ENCODE assay signal across 11 mouse cellular contexts in the genomic region with DNA sequence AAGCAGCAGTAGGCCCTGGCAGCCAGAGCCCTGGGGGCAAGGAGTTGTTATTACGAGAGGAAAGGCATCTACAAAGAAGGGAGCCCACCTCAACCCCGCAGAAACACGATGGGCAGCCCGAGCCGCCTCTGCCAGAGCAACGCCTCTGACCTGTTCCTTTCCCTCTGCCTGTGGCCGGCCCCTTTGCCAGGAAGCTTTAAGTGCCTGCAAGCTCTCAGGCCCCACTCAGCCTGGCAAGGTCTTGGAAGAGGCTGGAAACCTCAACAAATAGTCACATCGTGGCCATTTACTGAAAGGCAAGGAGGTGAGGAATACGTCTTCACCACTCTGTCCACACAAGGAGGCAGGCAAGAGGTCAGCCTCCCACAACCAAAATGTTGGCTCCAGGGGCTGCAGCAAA. TPM values are rescaled to one million over a fixed set of nuclear protein-coding genes. Genes with fewer than 3 reads are reported as not detected.
DNase-seq lines count a peak whose midpoint lies in the region; ATAC-seq and TF ChIP-seq lines count a peak whose summit lies in the region.
"Had no signal": no experiment of that assay in that cellular context is flagged by ENCODE, and none has a peak within 500 bp of the region (broad histone marks: within the 10 kb centered on the region; RNA-seq: fewer than 3 reads in every experiment).

No protein-coding gene starts in this region.

- ATAC-seq in intestine, embryonic 16.5 days, result no peak
- ATAC-seq in intestine, postnatal 0 days, result no peak
- ATAC-seq in embryonic facial prominence, embryonic 14.5 days (ENCODE audit: low read depth), result no peak
- ATAC-seq in hindbrain, postnatal 0 days, result no peak
- ATAC-seq in midbrain, embryonic 15.5 days (replicated peaks), result no peak
- ATAC-seq: Patski had no signal

- no peak overlapping the region for H3K4me3 ChIP-seq in intestine, embryonic 16.5 days (ENCODE audit: low read length)
- no peak overlapping the region for H3K4me3 ChIP-seq in intestine, postnatal 0 days (ENCODE audit: low read depth, low read length)
- H3K4me3 ChIP-seq in embryonic facial prominence, embryonic 14.5 days (ENCODE audit: low read depth, low read length), result no peak overlapping the region
- no peak overlapping the region for H3K4me3 ChIP-seq in hindbrain, postnatal 0 days (ENCODE audit: low read length)
- H3K4me3 ChIP-seq in midbrain, embryonic 15.5 days, result no peak overlapping the region
- H3K4me3 ChIP-seq: myocyte had no signal

- H3K9me3 ChIP-seq in intestine, embryonic 16.5 days (ENCODE audit: control insufficient read depth, low read length), result no peaks in the 10 kb centered on the region
- no peaks in the 10 kb centered on the region for H3K9me3 ChIP-seq in intestine, postnatal 0 days (ENCODE audit: control insufficient read depth)
- H3K9me3 ChIP-seq in embryonic facial prominence, embryonic 14.5 days (ENCODE audit: control insufficient read depth, low read length), result no peaks in the 10 kb centered on the region
- no peaks in the 10 kb centered on the region for H3K9me3 ChIP-seq in hindbrain, postnatal 0 days (ENCODE audit: low read length)
- no peaks in the 10 kb centered on the region for H3K9me3 ChIP-seq in midbrain, embryonic 15.5 days

- 62% methylated on average over 9 of the region's 9 CpGs for WGBS in intestine, embryonic 16.5 days
- 67% methylated on average over 9 of the region's 9 CpGs for WGBS in intestine, postnatal 0 days
- 63% methylated on average over 9 of the region's 9 CpGs for WGBS in embryonic facial prominence, embryonic 14.5 days
- 62% methylated on average over 9 of the region's 9 CpGs for WGBS in hindbrain, postnatal 0 days
- WGBS in midbrain, embryonic 15.5 days, result 52% methylated on average over 9 of the region's 9 CpGs

- peaks cover 17% of the 10 kb centered on the region; the same call in 1 of the 2 replicates for H3K36me3 ChIP-seq in intestine, embryonic 16.5 days (ENCODE audit: control insufficient read depth, insufficient read depth, low read length)
- H3K36me3 ChIP-seq in intestine, postnatal 0 days (ENCODE audit: control insufficient read depth, insufficient read depth), result peaks cover 52% of the 10 kb centered on the region
- H3K36me3 ChIP-seq in embryonic facial prominence, embryonic 14.5 days (ENCODE audit: control insufficient read depth, insufficient read depth, low read length), result peaks cover 54% of the 10 kb centered on the region
- H3K36me3 ChIP-seq in hindbrain, postnatal 0 days (ENCODE audit: insufficient read depth, low read length), result peaks cover 56% of the 10 kb centered on the region
- peaks cover 24% of the 10 kb centered on the region for H3K36me3 ChIP-seq in midbrain, embryonic 15.5 days (replicated peaks)

- no peak for TF ChIP-seq CTCF in intestine, postnatal 0 days (IDR thresholded peaks at IDR 0.05; ENCODE audit: low read depth)
- TF ChIP-seq CTCF in hindbrain, postnatal 0 days (IDR thresholded peaks at IDR 0.05; ENCODE audit: low read depth), result no peak

- H3K9ac ChIP-seq in intestine, embryonic 16.5 days (ENCODE audit: low read depth, low read length), result peak overlapping the region; percentile 3; the same call in 1 of the 2 replicates
- no peak overlapping the region for H3K9ac ChIP-seq in intestine, postnatal 0 days (ENCODE audit: low read depth, low read length)
- H3K9ac ChIP-seq in embryonic facial prominence, embryonic 14.5 days (ENCODE audit: low read depth, low read length), result 0 out of 2 replicates have a peak overlapping the region, but pooled peaks have one; percentile 5
- 0 out of 2 replicates have a peak overlapping the region, but pooled peaks have one; percentile 21 for H3K9ac ChIP-seq in hindbrain, postnatal 0 days (replicated peaks; ENCODE audit: low read length)
- no peak overlapping the region for H3K9ac ChIP-seq in midbrain, embryonic 15.5 days

- no peak overlapping the region for H3K4me2 ChIP-seq in intestine, embryonic 16.5 days (ENCODE audit: low read depth, low read length)
- H3K4me2 ChIP-seq in intestine, postnatal 0 days (replicated peaks; ENCODE audit: low read depth), result no peak overlapping the region
- H3K4me2 ChIP-seq in embryonic facial prominence, embryonic 14.5 days (ENCODE audit: low read depth, low read length), result no peak overlapping the region
- no peak overlapping the region for H3K4me2 ChIP-seq in hindbrain, postnatal 0 days (ENCODE audit: low read depth, low read length)
- no peak overlapping the region for H3K4me2 ChIP-seq in midbrain, embryonic 15.5 days

- no peaks in the 10 kb centered on the region for H3K27me3 ChIP-seq in intestine, embryonic 16.5 days (replicated peaks; ENCODE audit: control insufficient read depth, insufficient read depth, low read length)
- H3K27me3 ChIP-seq in intestine, postnatal 0 days (replicated peaks; ENCODE audit: control insufficient read depth, insufficient read depth, low read length), result no peaks in the 10 kb centered on the region
- H3K27me3 ChIP-seq in embryonic facial prominence, embryonic 14.5 days (replicated peaks; ENCODE audit: control insufficient read depth, insufficient read depth, low read length), result no peaks in the 10 kb centered on the region
- no peaks in the 10 kb centered on the region for H3K27me3 ChIP-seq in hindbrain, postnatal 0 days (ENCODE audit: insufficient read depth, low read length)
- H3K27me3 ChIP-seq in midbrain, embryonic 15.5 days (replicated peaks), result no peaks in the 10 kb centered on the region
- H3K27me3 ChIP-seq: Patski had no signal

- 0 out of 2 replicates have a peak, but pooled peaks cover 6% of the 10 kb centered on the region for H3K4me1 ChIP-seq in intestine, embryonic 16.5 days (ENCODE audit: control insufficient read depth, insufficient read depth, low read length)
- no peaks in the 10 kb centered on the region for H3K4me1 ChIP-seq in intestine, postnatal 0 days (replicated peaks; ENCODE audit: control insufficient read depth, insufficient read depth, low read length)
- peaks cover 9% of the 10 kb centered on the region; the same call in 1 of the 2 replicates for H3K4me1 ChIP-seq in embryonic facial prominence, embryonic 14.5 days (ENCODE audit: control insufficient read depth, insufficient read depth, low read length)
- H3K4me1 ChIP-seq in hindbrain, postnatal 0 days (ENCODE audit: insufficient read depth, low read length), result no peaks in the 10 kb centered on the region; the same call in 1 of the 2 replicates
- H3K4me1 ChIP-seq in midbrain, embryonic 15.5 days, result peaks cover 42% of the 10 kb centered on the region

- H3K27ac ChIP-seq in intestine, embryonic 16.5 days (ENCODE audit: low read length), result no peak overlapping the region
- no peak overlapping the region for H3K27ac ChIP-seq in intestine, postnatal 0 days (ENCODE audit: low read depth, low read length)
- no peak overlapping the region; the same call in 1 of the 2 replicates for H3K27ac ChIP-seq in embryonic facial prominence, embryonic 14.5 days (replicated peaks; ENCODE audit: low read depth, low read length)
- peak overlapping the region; percentile 56; the same call in 1 of the 2 replicates for H3K27ac ChIP-seq in hindbrain, postnatal 0 days
- H3K27ac ChIP-seq in midbrain, embryonic 15.5 days, result peak overlapping the region; percentile 69

- no peak for DNase-seq in embryonic facial prominence, embryonic 14.5 days (ENCODE audit: low spot score)
- DNase-seq in hindbrain, postnatal 0 days (ENCODE audit: low spot score), result no peak
- DNase-seq in urinary bladder, adult 2 months (ENCODE audit: low spot score), result no peak
- no peak for DNase-seq in embryo, embryonic 10 days (ENCODE audit: low spot score)
- DNase-seq in right cerebral cortex, postnatal 10 days (ENCODE audit: low spot score in 2 of 2), result no peak
- DNase-seq: cerebellum, postnatal 36 days had no signal

RNA-seq across cellular contexts. Expression of gene Snx11, which starts 9.1 kb away (rescaled TPM):
- polyA plus RNA-seq in intestine, embryonic 16.5 days (2015; fragmentation: Nextera tagmentation; extraction: Ambion mirVana), result 11.8 and 13.1 TPM in 2 replicates
- 12.0 and 15.0 TPM in 2 replicates for polyA plus RNA-seq in intestine, postnatal 0 days (2015; fragmentation: Nextera tagmentation; extraction: Ambion mirVana)
- 11.2 and 11.7 TPM in 2 replicates for polyA plus RNA-seq in embryonic facial prominence, embryonic 14.5 days (2014; fragmentation: Nextera tagmentation; extraction: Ambion mirVana)
- 66.0 and 71.4 TPM in 2 replicates for total RNA-seq in hindbrain, postnatal 0 days (2014; rRNA removed)
- 36.5 and 40.9 TPM in 2 replicates for polyA plus RNA-seq in hindbrain, postnatal 0 days (2015; fragmentation: Nextera tagmentation; extraction: Ambion mirVana)
- 47.2 and 51.1 TPM in 2 replicates for polyA plus RNA-seq in midbrain, embryonic 15.5 days (2015; fragmentation: Nextera tagmentation; extraction: Ambion mirVana)
- polyA plus RNA-seq in urinary bladder, adult 2 months (2012; rRNA removed), result 26.0 and 30.0 TPM in 2 replicates

RNA-seq across cellular contexts. Expression of gene Cbx1, which starts 20.7 kb away (rescaled TPM):
- 65.1 and 74.5 TPM in 2 replicates for polyA plus RNA-seq in intestine, embryonic 16.5 days (2015; fragmentation: Nextera tagmentation; extraction: Ambion mirVana)
- polyA plus RNA-seq in intestine, postnatal 0 days (2015; fragmentation: Nextera tagmentation; extraction: Ambion mirVana), result 39.3 and 41.6 TPM in 2 replicates
- 80.2 and 82.8 TPM in 2 replicates for polyA plus RNA-seq in embryonic facial prominence, embryonic 14.5 days (2014; fragmentation: Nextera tagmentation; extraction: Ambion mirVana)
- 23.1 and 27.9 TPM in 2 replicates for total RNA-seq in hindbrain, postnatal 0 days (2014; rRNA removed)
- 57.2 and 63.0 TPM in 2 replicates for polyA plus RNA-seq in hindbrain, postnatal 0 days (2015; fragmentation: Nextera tagmentation; extraction: Ambion mirVana)
- 70.6 and 76.7 TPM in 2 replicates for polyA plus RNA-seq in midbrain, embryonic 15.5 days (2015; fragmentation: Nextera tagmentation; extraction: Ambion mirVana)
- polyA plus RNA-seq in urinary bladder, adult 2 months (2012; rRNA removed), result 43.6 and 46.4 TPM in 2 replicates

Comparison
In these comparisons a context has a peak if more than half of its experiments do, and no peak if none do; other contexts are left out.
1. H3K9ac ChIP-seq: peak in intestine, embryonic 16.5 days (single experiment), embryonic facial prominence, embryonic 14.5 days (single experiment) and hindbrain, postnatal 0 days (single experiment); none in intestine, postnatal 0 days (single experiment) and midbrain, embryonic 15.5 days (single experiment).
2. H3K27ac ChIP-seq: peak in hindbrain, postnatal 0 days (single experiment) and midbrain, embryonic 15.5 days (single experiment); none in intestine, embryonic 16.5 days (single experiment), intestine, postnatal 0 days (single experiment) and embryonic facial prominence, embryonic 14.5 days (single experiment).